Mouse (Mus musculus): ENCODE results near the gene Zfhx2. TPM values are rescaled to one million over a fixed set of nuclear protein-coding genes. Genes with fewer than 3 reads are reported as not detected.

Zfhx2 gene
- polyA plus RNA-seq, 1 experiment, result 0.63 TPM

DNA sequence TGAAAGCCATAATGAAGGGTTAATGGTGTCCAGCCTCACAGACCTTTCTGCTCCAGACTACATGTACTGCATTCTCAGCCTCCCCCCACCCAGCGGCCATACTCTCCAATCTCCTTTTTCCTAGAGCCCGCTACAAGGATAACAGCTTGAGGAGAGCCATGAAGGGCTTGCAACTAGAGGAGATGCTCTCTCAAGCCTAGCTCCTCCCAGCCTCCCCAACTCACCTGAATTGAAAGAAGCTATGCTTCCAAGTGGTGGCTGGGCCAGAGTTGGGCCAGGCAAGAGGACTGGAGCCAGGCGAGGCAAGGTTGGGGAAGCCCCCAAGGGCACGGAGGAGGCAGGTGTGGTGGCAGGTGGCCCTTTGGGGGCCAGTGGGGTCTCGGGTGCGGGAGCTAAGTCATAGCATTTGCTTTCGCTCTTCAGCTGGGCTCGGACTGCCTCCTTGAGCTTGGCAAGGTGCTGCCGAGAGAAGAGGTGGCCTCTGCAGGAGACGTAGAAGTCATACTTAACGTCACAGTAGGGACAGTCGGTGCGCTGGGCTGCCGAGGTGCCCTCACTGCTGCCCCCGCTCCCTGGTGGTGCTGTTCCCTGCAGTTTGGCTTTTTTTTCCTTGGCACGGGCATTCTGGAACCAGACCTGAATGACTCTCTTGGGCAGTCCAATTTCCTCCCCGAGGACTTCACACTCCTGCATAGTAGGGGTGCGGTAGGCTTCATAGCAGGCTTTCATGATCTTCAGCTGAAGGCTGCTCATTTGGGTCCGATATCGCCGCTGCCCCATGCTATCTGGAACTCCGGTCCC, 28.3 kb downstream of the Zfhx2 start:
- no peaks in the 10 kb centered on the region for H3K79me3 ChIP-seq (ENCODE audit: low read depth)
- no peak overlapping the region for H3K4me3 ChIP-seq (ENCODE audit: insufficient read depth, poor library complexity, severe bottlenecking)
- H3K79me2 ChIP-seq (ENCODE audit: control insufficient read depth, insufficient read depth), result no peaks in the 10 kb centered on the region
- no peak overlapping the region for H3ac ChIP-seq (ENCODE audit: control insufficient read depth, insufficient read length, low read depth)
- TF ChIP-seq MYOG (IDR thresholded peaks at IDR 0.05; ENCODE audit: control insufficient read depth, extremely low read depth, insufficient read length), result no peak
- no peak for TF ChIP-seq MYOD1 (IDR thresholded peaks at IDR 0.05; ENCODE audit: control insufficient read depth, insufficient read length, low read depth)
- no peak for TF ChIP-seq CEBPB (IDR thresholded peaks at IDR 0.05; ENCODE audit: low read depth)
- no peak for TF ChIP-seq CTCF (IDR thresholded peaks at IDR 0.05; ENCODE audit: control insufficient read depth, insufficient read depth, insufficient read length)
- H3K36me3 ChIP-seq (ENCODE audit: control insufficient read depth, insufficient read depth), result no peaks in the 10 kb centered on the region
- H3K27me3 ChIP-seq (ENCODE audit: control insufficient read depth, insufficient read depth, insufficient read length), result no peaks in the 10 kb centered on the region

DNA sequence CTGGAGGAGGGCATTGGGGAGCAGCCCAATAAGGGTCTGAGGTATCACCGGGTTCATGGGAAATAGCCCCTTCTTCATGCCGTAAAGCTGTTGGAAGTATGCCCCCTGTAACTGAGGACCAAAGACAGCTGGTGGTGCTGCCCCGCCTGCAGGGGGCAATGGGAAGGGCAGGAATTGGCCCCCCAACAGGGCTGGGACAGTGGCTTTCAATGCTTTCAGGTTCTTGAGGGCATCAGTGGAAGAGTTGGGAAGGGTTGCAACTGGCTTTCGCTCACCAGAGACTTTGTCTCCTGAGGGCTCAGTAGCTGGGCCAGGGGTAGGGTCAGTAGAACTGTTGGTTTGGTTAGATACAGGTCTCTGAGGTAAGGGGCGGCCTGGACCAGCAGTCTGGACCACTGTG, 29.0 kb downstream of the Zfhx2 start:
- H3K4me3 ChIP-seq (ENCODE audit: insufficient read depth, poor library complexity, severe bottlenecking), result no peak overlapping the region
- H3K27me3 ChIP-seq (ENCODE audit: control insufficient read depth, insufficient read depth, insufficient read length), result no peaks in the 10 kb centered on the region

DNA sequence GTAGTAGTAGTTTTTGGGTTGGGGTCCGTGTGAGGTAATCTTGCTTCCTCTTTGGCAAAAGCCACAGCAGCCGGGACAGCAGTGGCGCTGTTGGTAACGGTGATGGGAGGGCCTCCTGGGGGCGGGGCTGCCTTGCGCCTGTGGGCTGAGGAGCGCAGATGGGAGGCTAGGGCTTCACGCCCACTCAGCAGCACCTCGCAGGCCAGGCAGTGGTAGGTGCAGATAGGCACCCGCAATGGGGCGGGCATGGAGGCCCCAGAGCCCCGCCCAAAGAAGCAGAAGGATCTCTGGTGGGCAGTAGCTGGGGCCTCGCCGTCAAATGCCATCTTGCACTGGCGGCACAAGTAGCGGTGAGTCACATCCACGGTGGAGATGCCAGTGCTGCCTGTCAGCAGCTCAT, 29.5 kb downstream of the Zfhx2 start:
- TF ChIP-seq USF1 (IDR thresholded peaks at IDR 0.05; ENCODE audit: low read depth), result no peak
- TF ChIP-seq CEBPB (IDR thresholded peaks at IDR 0.05; ENCODE audit: low read depth), result no peak
- TF ChIP-seq CTCF (IDR thresholded peaks at IDR 0.05; ENCODE audit: control insufficient read depth, insufficient read depth, insufficient read length), result no peak
- TF ChIP-seq MAX (IDR thresholded peaks at IDR 0.05), result no peak
- no peak for TF ChIP-seq MYOD1 (IDR thresholded peaks at IDR 0.05; ENCODE audit: control insufficient read depth, insufficient read length, low read depth)
- TF ChIP-seq FOSL1 (IDR thresholded peaks at IDR 0.05; ENCODE audit: insufficient read depth, low read length, poor library complexity, severe bottlenecking), result no peak
- TF ChIP-seq MYOG (IDR thresholded peaks at IDR 0.05; ENCODE audit: control insufficient read depth, extremely low read depth, insufficient read length), result no peak
- Histone ChIP-seq H3K79me3 (ENCODE audit: low read depth) (no peaks in the 10 kb centered on the region), H3K79me2 (ENCODE audit: control insufficient read depth, insufficient read depth) (no peaks in the 10 kb centered on the region), H3K27me3 (ENCODE audit: control insufficient read depth, insufficient read depth, insufficient read length) (no peaks in the 10 kb centered on the region), H3ac (ENCODE audit: control insufficient read depth, insufficient read length, low read depth) (no peak overlapping the region), H3K36me3 (ENCODE audit: control insufficient read depth, insufficient read depth) (no peaks in the 10 kb centered on the region), H3K4me3 (ENCODE audit: insufficient read depth, poor library complexity, severe bottlenecking) (no peak overlapping the region)

More for the DNA sequence above, 29.0 kb downstream of the Zfhx2 start:
- H3ac ChIP-seq (ENCODE audit: control insufficient read depth, insufficient read length, low read depth), result no peak overlapping the region
- no peaks in the 10 kb centered on the region for H3K79me3 ChIP-seq (ENCODE audit: low read depth)
- TF ChIP-seq MYOD1 (IDR thresholded peaks at IDR 0.05; ENCODE audit: control insufficient read depth, insufficient read length, low read depth) (no peak), MAX (IDR thresholded peaks at IDR 0.05) (no peak), FOSL1 (IDR thresholded peaks at IDR 0.05; ENCODE audit: insufficient read depth, low read length, poor library complexity, severe bottlenecking) (no peak), USF1 (IDR thresholded peaks at IDR 0.05; ENCODE audit: low read depth) (no peak), MYOG (IDR thresholded peaks at IDR 0.05; ENCODE audit: control insufficient read depth, extremely low read depth, insufficient read length) (no peak), CEBPB (IDR thresholded peaks at IDR 0.05; ENCODE audit: low read depth) (no peak), CTCF (IDR thresholded peaks at IDR 0.05; ENCODE audit: control insufficient read depth, insufficient read depth, insufficient read length) (no peak)
- no peaks in the 10 kb centered on the region for H3K79me2 ChIP-seq (ENCODE audit: control insufficient read depth, insufficient read depth)
- H3K36me3 ChIP-seq (ENCODE audit: control insufficient read depth, insufficient read depth), result no peaks in the 10 kb centered on the region

DNA sequence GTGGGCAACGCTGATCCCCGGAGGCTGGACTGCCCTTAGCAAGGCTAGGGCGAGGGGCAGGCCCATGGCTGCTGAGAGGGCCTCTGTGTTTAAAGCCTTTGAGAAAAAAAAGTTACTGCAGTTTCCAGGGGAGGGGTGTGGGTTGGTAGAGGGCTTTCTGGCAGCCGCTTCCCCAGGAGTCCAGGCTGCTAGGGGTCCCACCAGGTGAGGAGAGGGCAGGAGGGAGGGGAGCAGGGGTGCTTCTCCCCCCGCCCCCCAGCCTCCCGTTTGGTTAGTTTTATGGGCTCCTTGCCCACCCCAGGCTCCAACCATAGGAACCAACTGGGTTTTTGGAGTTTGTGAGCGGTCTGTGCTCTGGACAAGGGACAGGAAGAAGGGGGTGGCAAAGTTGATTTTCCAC, 30.3 kb downstream of the Zfhx2 start:
- Histone ChIP-seq H3K27me3 (ENCODE audit: control insufficient read depth, insufficient read depth, insufficient read length) (no peaks in the 10 kb centered on the region), H3K4me3 (ENCODE audit: insufficient read depth, poor library complexity, severe bottlenecking) (no peak overlapping the region), H3ac (ENCODE audit: control insufficient read depth, insufficient read length, low read depth) (no peak overlapping the region), H3K79me2 (ENCODE audit: control insufficient read depth, insufficient read depth) (no peaks in the 10 kb centered on the region), H3K36me3 (ENCODE audit: control insufficient read depth, insufficient read depth) (no peaks in the 10 kb centered on the region), H3K79me3 (ENCODE audit: low read depth) (no peaks in the 10 kb centered on the region)
- TF ChIP-seq CEBPB (IDR thresholded peaks at IDR 0.05; ENCODE audit: low read depth), result no peak
- TF ChIP-seq MYOG (IDR thresholded peaks at IDR 0.05; ENCODE audit: control insufficient read depth, extremely low read depth, insufficient read length), result no peak
- no peak for TF ChIP-seq FOSL1 (IDR thresholded peaks at IDR 0.05; ENCODE audit: insufficient read depth, low read length, poor library complexity, severe bottlenecking)
- TF ChIP-seq CTCF (IDR thresholded peaks at IDR 0.05; ENCODE audit: control insufficient read depth, insufficient read depth, insufficient read length), result no peak
- no peak for TF ChIP-seq USF1 (IDR thresholded peaks at IDR 0.05; ENCODE audit: low read depth)
- TF ChIP-seq MYOD1 (IDR thresholded peaks at IDR 0.05; ENCODE audit: control insufficient read depth, insufficient read length, low read depth), result no peak
- no peak for TF ChIP-seq MAX (IDR thresholded peaks at IDR 0.05)

DNA sequence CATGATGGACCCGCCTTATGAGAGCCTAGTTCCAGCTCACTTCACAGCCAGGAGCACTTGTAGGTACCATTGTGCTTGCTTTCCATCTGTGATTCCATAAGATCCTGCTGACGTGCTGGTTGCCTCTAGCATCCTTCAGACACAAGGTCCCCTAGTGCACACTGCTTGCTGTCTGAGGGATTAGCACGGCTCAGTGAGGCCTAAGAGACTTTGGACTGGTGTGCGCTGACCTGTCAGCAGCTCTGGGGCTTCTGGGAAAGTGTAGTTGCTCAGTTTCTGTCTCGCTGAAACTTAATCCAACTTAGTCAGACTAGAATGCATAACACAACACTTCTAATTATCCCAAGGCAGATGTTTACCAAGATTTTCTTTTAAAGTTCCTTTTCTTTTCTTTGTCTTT, 32.2 kb downstream of the Zfhx2 start:
- Histone ChIP-seq H3K79me2 (ENCODE audit: control insufficient read depth, insufficient read depth) (no peaks in the 10 kb centered on the region), H3K36me3 (ENCODE audit: control insufficient read depth, insufficient read depth) (no peaks in the 10 kb centered on the region), H3ac (ENCODE audit: control insufficient read depth, insufficient read length, low read depth) (no peak overlapping the region), H3K27me3 (ENCODE audit: control insufficient read depth, insufficient read depth, insufficient read length) (no peaks in the 10 kb centered on the region), H3K4me3 (ENCODE audit: insufficient read depth, poor library complexity, severe bottlenecking) (no peak overlapping the region), H3K79me3 (ENCODE audit: low read depth) (no peaks in the 10 kb centered on the region)
- TF ChIP-seq FOSL1 (IDR thresholded peaks at IDR 0.05; ENCODE audit: insufficient read depth, low read length, poor library complexity, severe bottlenecking), result no peak
- TF ChIP-seq MYOD1 (IDR thresholded peaks at IDR 0.05; ENCODE audit: control insufficient read depth, insufficient read length, low read depth), result no peak
- no peak for TF ChIP-seq CEBPB (IDR thresholded peaks at IDR 0.05; ENCODE audit: low read depth)
- TF ChIP-seq MAX (IDR thresholded peaks at IDR 0.05), result no peak
- TF ChIP-seq CTCF (IDR thresholded peaks at IDR 0.05; ENCODE audit: control insufficient read depth, insufficient read depth, insufficient read length), result no peak
- no peak for TF ChIP-seq MYOG (IDR thresholded peaks at IDR 0.05; ENCODE audit: control insufficient read depth, extremely low read depth, insufficient read length)
- TF ChIP-seq USF1 (IDR thresholded peaks at IDR 0.05; ENCODE audit: low read depth), result no peak
